Mouse (Mus musculus) embryonic facial prominence, embryonic 11.5 days (tissue): Measurements from ENCODE around the gene H2-M10.4. TPM values are rescaled to one million over a fixed set of nuclear protein-coding genes. Genes with fewer than 3 reads are reported as not detected.

ENCODE experiments used
- ATAC-seq: fragments of 200-750 bp; cut with Nextera tagmentation; replicated peaks from 2 replicates; pipeline ENCODE4 v1.8.0; 2017; ENCODE audit warnings: low read depth; ENCODE audit not compliant: insufficient number of reproducible peaks, low FRiP score, low TSS enrichment
- DNase-seq: peaks from one replicate; pipeline ENCODE4 v3.0.0-alpha.2; 2015; ENCODE audit warnings: low spot score
- H3K27ac ChIP-seq: fragments of 300-500 bp; sonication (generic); replicated peaks from 2 replicates; pipeline ENCODE4 v1.5.1; 2014; ENCODE audit warnings: mild to moderate bottlenecking, low read depth, low read length, control low read depth
- H3K27me3 ChIP-seq: fragments of 300-500 bp; sonication (generic); 2 replicates; pipeline ENCODE4 v1.6.1; 2014; ENCODE audit warnings: mild to moderate bottlenecking, low read length, moderate library complexity, mixed read lengths; ENCODE audit not compliant: control insufficient read depth, insufficient read depth
- H3K36me3 ChIP-seq: fragments of 300-500 bp; sonication (generic); replicated peaks from 2 replicates; pipeline ENCODE4 v1.6.1; 2014; ENCODE audit warnings: low read depth, mild to moderate bottlenecking, low read length, moderate library complexity, mixed read lengths; ENCODE audit not compliant: control insufficient read depth, insufficient read depth
- H3K4me1 ChIP-seq: fragments of 300-500 bp; sonication (generic); 2 replicates; pipeline ENCODE4 v1.6.1; 2014; ENCODE audit warnings: low read length, mixed read lengths; ENCODE audit not compliant: control insufficient read depth, insufficient read depth
- H3K4me2 ChIP-seq: fragments of 300-500 bp; sonication (generic); 2 replicates; pipeline ENCODE4 v1.6.1; 2014; ENCODE audit warnings: low read depth, mild to moderate bottlenecking, control low read depth, low read length, moderate library complexity
- H3K4me3 ChIP-seq: fragments of 300-500 bp; sonication (generic); 2 replicates; pipeline ENCODE4 v1.5.1; 2014; ENCODE audit warnings: low read depth, low read length, control low read depth
- H3K9ac ChIP-seq: fragments of 300-500 bp; sonication (generic); replicated peaks from 2 replicates; pipeline ENCODE4 v1.6.1; 2014; ENCODE audit warnings: mild to moderate bottlenecking, control low read depth, low read length
- H3K9me3 ChIP-seq: fragments of 300-500 bp; sonication (generic); replicated peaks from 2 replicates; pipeline ENCODE4 v1.6.1; 2016; ENCODE audit warnings: mild to moderate bottlenecking, low read length, inconsistent platforms, mixed read lengths; ENCODE audit not compliant: control insufficient read depth
- WGBS: fragments of 180-500 bp; shearing (Covaris S2); extraction: QIAGEN DNeasy Blood & Tissue Kit; methylation state at CpG from one replicate; pipeline ENCODE4 v1.1.7; 2014; 5-methylcytosine and 5-hydroxymethylcytosine counted together
- polyA plus RNA-seq: library from polyadenylated mRNA; unstranded; fragments of >200 nt; fragmentation: Nextera tagmentation; extraction: Ambion mirVana; gene quantifications from 2 replicates; pipeline ENCODE4 v1.2.1, GENCODE M21; 2014

Gene H2-M10.4
- polyA plus RNA-seq, 1 experiment from 2014 or later: not detected

DNA sequence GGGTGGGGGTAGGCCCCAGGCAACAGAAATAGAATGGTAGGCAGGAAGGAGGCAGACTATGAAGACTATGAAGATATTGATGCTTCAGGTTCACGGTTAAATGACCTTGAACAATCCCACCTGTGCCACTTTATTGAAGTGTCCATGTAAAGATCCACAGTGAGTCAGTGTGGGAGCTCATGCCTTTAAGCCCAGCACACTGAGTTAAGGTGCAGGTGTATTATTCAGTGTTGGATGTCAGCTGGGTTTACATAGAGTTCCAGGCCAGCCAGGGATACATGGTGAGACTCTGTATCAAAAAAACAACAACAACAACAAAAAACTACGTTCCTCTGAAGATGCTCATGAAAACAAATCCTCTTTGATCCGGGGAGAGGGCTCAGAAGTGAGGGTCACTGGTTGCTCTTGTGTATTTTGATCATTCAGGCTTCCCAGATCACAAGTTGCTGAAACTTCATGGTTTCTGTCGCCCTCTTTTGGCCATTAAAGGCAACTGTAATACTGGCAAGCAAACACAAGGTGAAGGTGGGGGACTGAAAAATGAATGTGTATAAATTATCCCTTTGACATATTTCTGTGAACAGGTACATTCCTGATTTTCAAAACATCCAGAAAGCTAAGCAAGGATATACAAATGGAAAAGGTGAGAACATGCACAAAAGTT lies 43.9 kb downstream of the H2-M10.4 start:
- no peak for ATAC-seq
- 25% methylated on average over 4 of the region's 4 CpGs for WGBS
- Histone ChIP-seq H3K27ac (no peak overlapping the region), H3K27me3 (no peaks in the 10 kb centered on the region), H3K9me3 (no peaks in the 10 kb centered on the region), H3K4me2 (no peak overlapping the region), H3K4me1 (no peaks in the 10 kb centered on the region), H3K9ac (no peak overlapping the region), H3K4me3 (no peak overlapping the region), H3K36me3 (no peaks in the 10 kb centered on the region)
- DNase-seq: peak; percentile 74

GRCm38 (mm10) chr17:36417416-36417815 lies 44.7 kb downstream of the H2-M10.4 start:
- H3K4me2 ChIP-seq: no peak overlapping the region
- ATAC-seq (no peak), DNase-seq (no peak)
- H3K9ac ChIP-seq: no peak overlapping the region
- H3K36me3 ChIP-seq: no peaks in the 10 kb centered on the region
- 51% methylated on average over 2 of the region's 2 CpGs for WGBS
- H3K4me1 ChIP-seq: no peaks in the 10 kb centered on the region
- H3K27me3 ChIP-seq: no peaks in the 10 kb centered on the region
- no peak overlapping the region for H3K4me3 ChIP-seq
- no peak overlapping the region for H3K27ac ChIP-seq
- no peaks in the 10 kb centered on the region for H3K9me3 ChIP-seq

DNA sequence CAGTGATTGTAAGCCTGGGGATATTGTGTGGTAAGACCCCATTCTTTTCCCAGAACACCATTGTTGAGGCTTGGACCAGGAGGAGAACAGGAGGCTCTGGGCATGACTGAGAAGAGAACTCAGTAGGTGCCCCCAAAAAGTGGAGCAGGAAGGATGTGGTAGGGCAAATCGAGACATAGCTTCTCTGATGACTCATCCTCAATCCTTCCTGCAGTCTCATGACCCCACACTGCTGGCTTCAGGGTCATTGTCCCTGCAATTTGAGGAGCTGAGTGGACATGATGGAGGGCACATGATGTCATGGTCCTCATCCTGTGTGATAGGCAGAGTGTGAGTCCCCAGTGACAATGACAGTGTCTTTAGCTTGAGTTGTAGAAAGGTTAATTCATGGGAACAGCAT lies 46.7 kb downstream of the H2-M10.4 start:
- 73% methylated on average over 1 of the region's 1 CpGs for WGBS

DNA sequence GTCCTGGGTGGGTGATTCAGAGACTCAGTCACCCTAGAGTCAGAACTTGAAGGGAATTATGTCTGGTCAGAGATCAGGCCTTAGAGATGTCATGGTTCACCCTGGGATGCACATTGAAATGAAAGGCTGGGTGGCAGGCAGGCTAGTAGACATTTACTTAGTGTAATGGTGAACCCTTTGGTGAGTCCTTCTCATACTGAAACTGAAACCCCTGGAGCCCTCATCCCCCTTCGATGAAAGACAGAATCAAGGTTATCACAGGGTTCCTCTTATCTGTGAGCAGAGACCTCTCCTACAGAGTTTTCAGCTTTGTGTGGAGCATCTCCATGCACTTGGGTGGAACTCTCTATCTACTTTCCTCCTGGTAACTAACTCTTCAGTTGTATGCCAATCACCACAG lies 47.8 kb downstream of the H2-M10.4 start:
- no peak overlapping the region for H3K27ac ChIP-seq
- no peaks in the 10 kb centered on the region for H3K4me1 ChIP-seq
- no peak overlapping the region for H3K4me3 ChIP-seq
- no peaks in the 10 kb centered on the region for H3K9me3 ChIP-seq
- DNase-seq (no peak), ATAC-seq (no peak)
- no peaks in the 10 kb centered on the region for H3K36me3 ChIP-seq
- H3K27me3 ChIP-seq: no peaks in the 10 kb centered on the region
- no peak overlapping the region for H3K9ac ChIP-seq
- 82% methylated on average over 1 of the region's 1 CpGs for WGBS
- H3K4me2 ChIP-seq: no peak overlapping the region

More for the DNA sequence above, 46.7 kb downstream of the H2-M10.4 start:
- ATAC-seq (no peak), DNase-seq (no peak)
- Histone ChIP-seq H3K36me3 (no peaks in the 10 kb centered on the region), H3K27me3 (no peaks in the 10 kb centered on the region), H3K4me1 (no peaks in the 10 kb centered on the region), H3K9me3 (no peaks in the 10 kb centered on the region), H3K27ac (no peak overlapping the region), H3K9ac (no peak overlapping the region), H3K4me2 (no peak overlapping the region), H3K4me3 (no peak overlapping the region)

Other genes starting within 250 kb of the H2-M10.4 start
- gene Rpp21, start 204.3 kb downstream of the H2-M10.4 start, polyA plus RNA-seq: 83.6 and 92.6 TPM in 2 replicates
- gene Trim39, start 190.1 kb downstream of the H2-M10.4 start, polyA plus RNA-seq: 14.0 and 15.6 TPM in 2 replicates
- not detected in 2 replicates for gene H2-M10.2, start 175.8 kb downstream of the H2-M10.4 start, polyA plus RNA-seq
- not detected in 2 replicates for gene H2-M10.1, start 136.2 kb downstream of the H2-M10.4 start, polyA plus RNA-seq
- not detected in 2 replicates for gene H2-M10.3, start 93.9 kb downstream of the H2-M10.4 start, polyA plus RNA-seq
- gene H2-M11, start 84.7 kb upstream of the H2-M10.4 start, polyA plus RNA-seq: not detected in 2 replicates
- gene H2-M9, start 180.3 kb upstream of the H2-M10.4 start, polyA plus RNA-seq: not detected in 2 replicates
- gene H2-M1, start 209.9 kb upstream of the H2-M10.4 start, polyA plus RNA-seq: not detected in 2 replicates